Mouse (Mus musculus): ENCODE results near the gene Vps13d.

- TF ChIP-seq POLR2A (IDR thresholded peaks at IDR 0.05; ENCODE audit: insufficient read depth, low read length): no peak
- TF ChIP-seq CTCF (IDR thresholded peaks at IDR 0.05; ENCODE audit: low read depth, low read length): no peak
Measured at GRCm38 (mm10) chr4:145229051-145229450, 34.2 kb upstream of the Vps13d start.
